Mouse (Mus musculus) cerebellum, postnatal 25 days (tissue): ENCODE data around the gene Tbck.

Experiments
- DNase-seq, 2 experiments: peaks; one replicate each; pipeline ENCODE4 v3.0.0; 2021; ENCODE audit warnings: mixed read lengths in 2 of 2

The Tbck gene

DNA sequence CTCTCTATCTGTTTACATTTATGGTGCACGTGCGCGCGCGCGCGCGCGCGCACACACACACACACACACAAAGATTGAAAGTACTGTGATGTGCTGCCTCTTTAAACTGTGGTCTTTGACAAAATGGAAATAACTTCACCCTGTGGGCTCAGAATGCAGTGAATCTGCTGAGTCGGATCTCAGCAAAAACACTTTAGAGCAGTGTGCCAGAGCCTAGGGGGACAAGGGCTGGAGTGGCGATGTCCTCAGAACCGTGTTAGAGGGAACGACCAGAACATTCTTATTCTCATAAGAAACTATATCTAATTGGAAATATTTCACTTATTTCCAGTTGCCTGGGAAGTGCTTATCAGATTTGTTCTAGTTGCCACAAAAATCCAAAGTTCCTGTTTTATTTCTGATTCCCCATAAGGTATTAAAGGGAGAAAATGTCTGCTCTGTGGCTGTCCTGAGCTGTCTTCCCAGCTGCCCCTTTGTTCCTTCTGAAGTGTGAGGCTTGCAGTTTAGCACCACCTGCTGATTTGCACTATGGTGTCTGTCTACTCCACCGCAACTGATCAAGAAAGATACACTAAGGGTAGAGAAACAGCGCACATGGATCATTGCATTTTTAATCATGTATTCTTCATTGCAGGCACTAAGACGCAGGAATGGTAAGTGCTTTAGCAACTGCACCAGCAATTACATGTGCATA lies 82.2 kb downstream of the Tbck start:
- no peak for DNase-seq

DNA sequence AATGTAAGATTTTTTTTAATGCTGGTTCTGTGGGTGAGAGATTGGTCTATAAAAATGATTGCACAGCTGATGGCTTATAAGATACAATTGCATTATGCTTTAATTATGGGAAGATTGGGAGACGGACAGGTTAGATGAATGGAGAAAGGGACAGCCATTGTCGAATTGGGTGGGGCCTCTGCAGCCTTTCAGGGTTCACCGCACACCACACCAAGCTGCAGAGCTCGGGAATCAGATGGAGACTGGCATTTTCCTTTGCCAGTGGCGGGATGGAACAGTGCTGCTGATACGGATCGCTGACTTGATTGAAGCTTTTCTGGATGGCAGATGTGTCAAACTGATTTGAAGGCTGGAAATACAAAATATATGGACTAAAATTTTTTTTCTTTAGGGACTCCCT lies 88.1 kb downstream of the Tbck start:
- no peak for DNase-seq

DNA sequence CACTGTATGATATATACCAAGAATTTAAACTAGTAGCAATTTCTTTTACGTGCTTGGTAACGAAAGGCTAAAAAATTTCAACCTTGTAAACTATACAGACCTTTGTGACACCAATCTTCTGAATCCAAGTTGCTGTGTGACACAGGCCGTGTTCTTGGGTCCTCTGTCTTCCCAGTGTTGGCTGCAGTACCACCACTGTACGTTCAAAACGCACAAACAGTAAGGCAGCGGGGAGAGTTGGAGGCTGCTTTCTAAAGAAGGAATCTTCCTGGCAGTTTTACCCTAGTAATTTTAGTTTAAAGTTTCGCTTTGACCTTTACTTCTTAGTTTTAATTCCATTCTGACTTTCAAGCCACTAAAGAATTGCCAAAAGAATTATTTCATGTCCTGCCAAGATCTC lies 92.7 kb downstream of the Tbck start:
- no peak for DNase-seq

DNA sequence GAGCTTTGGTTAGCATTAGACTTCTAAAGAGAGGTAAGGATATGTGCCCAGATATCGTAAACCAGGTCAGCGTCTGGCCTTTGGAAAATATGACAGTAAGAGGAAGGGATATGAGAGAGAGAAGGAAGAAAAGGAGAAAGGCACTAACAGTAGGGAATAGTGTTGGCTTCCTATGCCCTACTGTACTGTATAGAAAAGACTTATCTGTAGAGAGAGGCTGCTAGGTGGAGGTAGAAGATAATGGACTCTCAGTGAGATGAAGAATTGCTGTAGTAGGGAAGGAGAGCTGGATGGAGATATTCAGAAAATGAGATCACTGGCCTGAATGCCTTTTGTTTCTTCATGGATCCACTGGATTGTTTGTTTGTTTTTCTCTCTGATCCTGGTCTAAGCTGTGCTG lies 97.2 kb downstream of the Tbck start:
- DNase-seq = no peak

DNA sequence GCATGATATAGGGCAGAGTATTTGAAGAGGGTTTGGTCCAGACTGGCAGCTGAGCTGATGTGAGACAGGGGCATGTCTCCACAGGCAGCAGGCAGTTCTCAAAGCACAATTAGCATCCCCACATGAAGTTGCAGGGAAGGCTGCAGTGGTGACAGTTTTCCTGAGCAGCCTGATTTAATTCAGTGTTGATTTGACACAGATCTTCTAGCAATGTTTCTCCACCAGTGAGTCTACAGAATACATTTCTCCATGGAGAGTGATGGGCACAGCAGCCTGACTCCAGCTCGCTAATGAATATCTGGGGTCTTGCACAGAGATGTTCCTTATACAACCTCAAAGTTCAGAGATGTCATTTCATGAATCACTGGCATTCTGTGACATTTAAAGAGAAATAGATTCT lies 99.1 kb downstream of the Tbck start:
- no peak for DNase-seq

DNA sequence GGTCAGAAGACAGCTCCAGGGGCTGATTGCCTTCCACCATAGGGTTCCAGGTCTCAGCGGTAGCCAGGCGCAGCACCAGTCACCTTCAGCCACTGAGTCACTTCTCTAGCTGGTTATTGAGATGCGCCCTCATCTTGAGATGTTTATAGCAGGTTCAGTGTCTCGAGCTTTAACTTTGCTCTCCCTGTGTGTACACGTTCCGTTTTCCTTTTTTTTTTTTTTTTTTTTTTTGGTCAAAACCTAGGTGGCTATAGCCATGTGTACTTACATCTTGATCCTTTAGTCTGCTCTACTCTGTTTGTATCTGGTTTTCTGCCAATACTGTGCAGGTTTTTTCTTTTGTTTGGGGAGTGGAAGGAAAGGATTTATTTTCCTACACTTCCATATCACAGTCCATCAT lies 100.8 kb downstream of the Tbck start:
- no peak for DNase-seq

DNA sequence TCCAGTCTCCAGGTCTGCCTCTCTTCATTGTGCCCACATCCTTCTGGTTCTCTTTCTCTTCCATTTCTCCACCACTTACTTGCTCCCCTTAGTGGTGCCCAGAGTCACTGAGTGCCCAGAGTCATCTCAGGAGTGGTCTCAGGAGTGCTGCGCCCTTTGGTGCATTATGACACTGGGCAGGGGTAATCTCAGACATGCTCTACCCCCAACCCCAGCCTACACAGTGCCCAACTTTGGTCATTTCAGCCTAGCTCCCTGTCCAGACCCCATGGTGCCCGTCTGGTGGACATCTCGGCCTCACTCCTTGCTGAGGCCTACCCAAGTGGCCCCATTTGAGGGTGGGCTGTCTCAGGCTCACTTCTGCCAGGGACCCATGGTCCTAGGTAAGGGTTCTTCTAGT lies 102.7 kb downstream of the Tbck start:
- DNase-seq = no peak

DNA sequence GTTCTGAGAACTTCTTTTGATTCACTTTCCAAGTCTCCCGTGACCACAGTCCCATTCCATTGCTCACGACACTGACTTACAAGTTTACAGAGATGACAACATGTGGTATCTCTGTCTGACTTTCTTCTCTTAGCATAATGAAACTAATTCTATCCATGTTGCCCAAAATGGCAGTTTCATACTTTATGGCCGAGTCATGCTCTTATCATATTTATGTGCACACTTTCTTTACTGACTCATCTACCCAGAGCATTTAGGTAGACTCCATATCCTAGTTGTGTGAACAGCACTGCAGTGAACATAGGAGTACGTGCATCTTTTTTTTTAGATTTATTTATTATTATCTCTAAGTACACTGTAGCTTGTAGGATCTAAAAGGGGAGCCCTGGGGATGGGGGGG lies 103.8 kb downstream of the Tbck start:
- DNase-seq = no peak

DNA sequence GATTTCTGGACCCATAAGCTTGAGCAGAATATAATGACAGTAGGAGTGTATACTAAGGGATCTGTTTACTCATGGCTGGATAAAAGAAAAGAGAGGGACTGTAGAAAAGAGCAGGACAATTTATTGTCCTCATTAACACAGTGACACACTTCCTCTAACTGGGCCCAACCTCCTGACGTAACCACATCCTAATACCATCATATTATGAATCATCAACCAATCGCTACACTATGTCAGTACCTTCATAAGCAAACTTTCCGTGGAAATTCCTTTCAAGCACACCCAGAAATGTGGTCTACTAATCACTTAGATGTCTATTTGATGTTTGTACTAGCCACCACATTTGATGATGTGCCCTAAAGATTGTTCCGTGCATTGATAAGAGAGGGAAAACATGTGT lies 107.2 kb downstream of the Tbck start:
- no peak for DNase-seq

DNA sequence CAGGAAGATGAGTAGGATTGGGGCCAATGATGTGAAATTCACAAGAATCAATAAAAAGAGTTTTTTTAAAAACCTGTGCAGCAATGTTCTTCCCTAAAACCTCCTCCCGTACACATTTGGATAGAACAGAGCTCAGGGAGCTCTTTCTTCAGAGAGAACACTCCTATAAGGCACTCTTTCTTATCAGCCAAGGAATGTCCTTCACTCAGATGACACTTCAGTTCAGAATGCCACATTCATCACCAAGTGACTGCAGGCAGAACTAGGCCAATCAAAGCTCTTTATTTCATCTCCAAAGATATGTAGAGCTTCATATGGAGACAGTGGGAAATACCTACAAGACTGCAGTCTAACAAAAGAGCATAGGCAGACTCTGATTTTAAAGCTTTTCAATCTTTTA lies 116.3 kb downstream of the Tbck start:
- no peak for DNase-seq

DNA sequence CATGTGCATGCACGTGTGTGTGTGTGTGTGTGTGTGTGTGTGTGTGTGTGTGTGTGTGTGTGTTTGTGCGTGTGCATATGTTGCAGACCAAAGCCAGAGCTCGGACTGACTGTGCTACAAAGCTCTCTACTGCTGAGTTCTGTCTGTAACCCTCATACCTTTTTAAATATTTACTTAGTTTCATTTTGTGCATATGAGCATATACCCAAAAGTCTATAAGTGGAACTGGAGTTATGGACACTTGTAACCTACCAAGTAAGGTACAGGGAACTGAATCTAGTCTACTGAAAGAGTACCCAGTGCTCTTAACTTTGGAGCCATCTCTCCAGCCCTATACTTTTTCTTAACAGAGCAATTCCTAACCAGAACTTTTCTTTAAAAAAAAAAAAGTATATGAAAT lies 118.0 kb downstream of the Tbck start:
- DNase-seq = no peak

DNA sequence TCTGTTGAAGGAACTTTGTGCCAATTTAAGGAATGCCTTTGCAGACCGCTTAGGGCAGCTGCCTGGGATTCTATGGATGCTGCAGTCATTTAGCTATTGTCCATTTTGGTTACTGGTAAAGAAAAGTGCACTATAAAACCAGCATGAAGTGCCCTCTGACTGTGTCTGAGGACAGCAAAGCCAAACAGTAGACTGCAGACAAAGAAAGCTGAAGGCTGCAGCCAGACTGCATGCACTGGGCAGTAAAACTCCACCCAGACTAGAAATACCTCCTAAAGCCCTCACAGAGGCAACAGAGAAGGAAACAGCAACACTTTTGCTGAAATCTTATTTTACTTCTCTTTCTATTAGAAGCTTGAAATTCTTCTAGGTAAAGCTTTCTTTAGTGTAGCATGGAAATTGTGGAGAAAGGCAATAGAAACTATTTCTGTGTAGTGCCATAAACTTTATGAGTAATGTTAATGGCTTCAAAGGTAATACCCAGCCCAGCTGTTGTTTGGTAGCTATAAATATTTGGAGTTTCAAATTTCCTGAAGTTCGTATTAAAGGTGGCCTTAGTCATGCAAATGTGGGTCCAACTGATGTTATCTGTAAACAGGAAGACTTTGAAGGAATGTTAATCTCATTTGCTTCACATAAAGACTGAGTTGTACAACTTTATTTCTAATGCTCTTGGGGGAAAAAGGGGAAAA lies 124.1 kb downstream of the Tbck start:
- DNase-seq = no peak

DNA sequence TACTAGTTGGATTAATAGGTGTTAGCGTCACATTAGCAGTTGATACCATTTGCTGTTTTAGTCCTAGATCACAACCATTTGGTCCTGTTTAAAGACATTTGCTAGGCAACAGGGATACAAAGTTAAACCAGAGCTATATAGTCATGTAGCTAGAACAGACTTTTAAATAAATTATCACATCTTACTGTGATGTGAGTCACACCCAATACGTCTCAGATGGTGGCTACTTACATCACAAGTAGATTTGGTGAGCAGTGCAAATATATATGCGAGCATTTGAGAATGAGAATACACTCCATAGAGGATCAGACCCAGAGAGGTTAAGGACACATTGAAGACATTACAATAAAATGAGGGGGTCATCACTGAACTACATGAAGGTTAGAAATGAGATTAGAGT lies 125.0 kb downstream of the Tbck start:
- DNase-seq = no peak

DNA sequence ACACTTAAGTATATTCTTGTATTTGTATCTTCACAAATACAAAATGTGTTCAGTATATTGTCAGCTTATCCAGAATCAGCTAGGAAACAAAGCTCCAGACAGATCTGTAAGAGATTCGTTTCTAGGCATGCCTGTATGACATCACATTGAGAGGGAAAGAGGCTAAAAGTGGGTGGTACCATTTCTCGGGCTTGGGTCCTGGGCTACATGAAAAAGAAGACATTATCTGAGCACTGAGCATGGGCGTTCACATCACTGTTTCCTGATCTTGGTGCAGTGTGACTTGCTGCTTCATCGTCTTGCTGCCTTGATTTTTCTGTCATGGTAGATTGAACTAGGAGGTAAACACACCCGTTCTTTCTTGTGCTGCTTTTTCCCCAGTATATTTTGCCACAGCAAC lies 127.8 kb downstream of the Tbck start:
- no peak for DNase-seq

DNA sequence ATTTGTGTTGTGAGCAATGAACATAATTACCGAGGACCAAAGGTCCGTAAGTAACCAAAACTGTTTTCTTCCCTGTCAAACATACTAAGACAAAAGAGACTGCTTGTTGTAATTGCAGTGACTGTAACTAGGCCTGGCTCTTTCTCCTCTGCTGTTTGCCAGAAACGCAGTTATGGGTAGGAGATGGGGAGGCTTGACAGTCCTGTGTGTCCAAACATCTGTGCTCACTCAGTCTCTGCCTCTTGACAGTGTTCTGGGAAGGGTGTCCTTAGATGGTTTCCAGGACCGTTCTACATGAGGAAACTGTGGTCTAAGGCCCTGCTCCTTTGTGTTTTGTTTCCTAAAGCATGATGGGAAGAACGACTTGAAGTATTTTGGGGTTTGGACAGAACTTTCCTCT lies 128.4 kb downstream of the Tbck start:
- DNase-seq = no peak

DNA sequence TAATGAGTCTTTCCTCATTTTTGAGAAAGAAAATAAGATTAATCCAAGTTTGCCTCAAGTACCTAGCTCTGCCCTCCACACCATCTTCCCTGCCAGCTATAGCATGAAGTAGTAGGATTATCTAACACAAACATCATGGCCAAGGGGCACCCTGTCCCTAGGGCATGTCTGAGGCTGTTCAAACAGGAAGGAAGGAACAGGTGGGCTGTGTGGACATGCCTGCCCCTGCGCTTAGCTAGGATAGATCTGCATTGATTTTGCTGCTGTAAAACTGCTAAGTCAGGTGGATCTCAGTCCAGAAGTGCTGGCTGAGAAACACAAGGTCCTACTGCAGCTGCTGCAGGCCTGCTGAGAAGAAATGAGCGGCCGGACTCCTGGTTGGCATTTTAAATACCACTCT lies 129.2 kb downstream of the Tbck start:
- no peak for DNase-seq

DNA sequence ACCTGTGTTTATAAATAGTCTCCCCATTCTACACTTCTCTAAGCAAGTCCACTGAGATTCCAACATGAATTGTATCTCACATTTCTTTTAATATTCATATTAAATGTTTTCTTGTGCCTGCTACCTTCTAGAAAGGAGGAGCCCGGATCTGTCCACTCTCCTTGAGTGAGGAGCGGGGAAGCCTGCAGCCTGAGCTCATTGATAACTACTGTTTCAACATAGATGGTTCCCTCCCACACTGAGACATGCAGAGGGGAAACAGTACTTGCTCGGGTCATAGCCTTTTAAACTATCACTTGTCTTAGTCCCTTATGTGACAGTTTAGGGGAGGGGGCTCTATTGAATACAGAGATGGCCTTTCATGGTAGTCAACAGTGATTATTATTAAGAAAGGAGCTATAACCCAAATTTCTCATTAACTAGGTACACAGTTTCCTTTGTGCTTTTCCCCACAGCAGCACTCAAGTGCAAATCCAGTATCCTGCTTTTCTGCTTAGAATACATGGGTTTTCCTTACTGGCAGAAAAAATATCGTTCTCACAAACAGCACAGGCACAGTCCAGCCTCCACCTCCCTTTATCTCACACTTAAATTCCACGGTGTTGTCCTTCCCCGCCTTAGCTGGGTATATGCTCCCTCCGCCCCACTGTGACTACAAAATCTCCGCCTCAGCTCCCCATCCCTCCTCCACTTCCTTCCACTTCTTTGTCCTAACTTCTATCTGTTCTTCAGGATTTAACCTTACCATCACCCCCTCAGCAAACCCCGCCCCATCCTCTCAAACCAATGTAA lies 130.0 kb downstream of the Tbck start:
- no peak for DNase-seq

DNA sequence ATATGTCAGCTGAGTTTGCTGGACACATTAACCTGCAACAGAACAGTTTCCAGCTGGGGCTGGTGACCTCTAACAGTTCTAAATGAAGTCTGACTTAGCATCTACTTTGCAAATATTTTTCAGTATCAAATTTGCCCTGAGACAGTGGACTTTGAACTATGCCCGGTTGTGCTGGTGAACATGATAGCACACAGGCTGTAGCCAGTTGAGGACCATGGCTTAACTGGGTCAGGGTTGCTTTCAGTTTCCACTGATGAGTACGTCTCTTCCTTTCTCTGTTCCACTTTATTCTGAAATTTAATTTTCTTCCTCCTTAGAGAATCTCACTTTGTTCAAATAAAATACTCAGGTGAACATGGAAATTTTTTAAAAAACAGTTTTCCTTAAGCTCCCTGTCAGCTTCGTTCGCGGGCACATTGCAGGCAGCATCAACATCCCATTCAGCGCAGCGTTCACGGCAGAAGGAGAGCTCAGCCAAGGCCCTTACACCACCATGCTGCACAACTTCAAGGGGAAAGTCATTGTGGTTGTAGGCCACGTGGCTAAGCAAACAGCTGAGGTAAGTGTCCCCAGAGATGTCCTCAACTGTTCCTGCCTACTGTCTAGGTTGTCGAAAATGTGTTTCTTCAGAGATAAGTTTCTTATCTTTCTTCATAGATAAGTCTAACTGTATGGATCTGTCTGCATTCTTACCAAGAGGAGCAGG lies 131.0 kb downstream of the Tbck start:
- DNase-seq = no peak

DNA sequence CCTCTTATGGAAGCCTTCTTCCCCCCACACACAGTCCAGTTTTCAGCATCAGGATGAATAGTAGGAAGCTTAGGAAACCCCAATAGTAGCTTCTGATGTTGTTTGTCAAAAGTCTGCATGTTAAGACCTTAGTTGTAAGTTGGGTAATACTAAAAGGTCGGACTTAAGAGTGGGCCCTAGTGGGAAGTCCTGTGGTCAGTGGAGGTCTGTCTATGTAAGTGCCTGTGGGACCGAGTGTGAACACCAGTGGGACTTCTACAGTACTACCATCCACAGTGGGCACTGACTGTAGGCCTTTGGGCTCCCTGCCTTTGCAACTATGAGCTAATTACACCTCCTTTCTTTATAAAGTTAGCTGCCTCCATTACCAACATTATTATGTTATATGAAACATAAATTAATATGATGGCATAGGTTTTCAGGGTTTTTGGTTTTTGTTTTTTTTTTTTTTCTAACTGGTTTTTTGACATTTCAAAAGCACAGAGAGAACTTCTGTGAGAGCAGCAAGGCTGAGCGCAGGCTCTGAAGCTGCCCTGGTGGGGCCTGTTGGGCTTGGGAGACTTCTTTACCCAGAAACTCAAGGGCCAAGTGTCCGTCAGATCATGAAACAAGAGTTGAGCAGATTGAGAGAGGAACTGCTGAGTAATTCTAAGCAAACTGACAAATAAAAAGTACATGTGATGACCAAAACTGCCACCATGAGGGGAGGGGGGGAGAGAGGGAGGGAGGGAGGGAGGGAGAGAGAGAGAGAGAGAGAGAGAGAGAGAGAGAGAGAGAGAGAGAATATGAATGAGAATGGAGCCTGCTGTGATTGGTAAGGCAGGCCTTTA lies 131.8 kb downstream of the Tbck start:
- DNase-seq = no peak

DNA sequence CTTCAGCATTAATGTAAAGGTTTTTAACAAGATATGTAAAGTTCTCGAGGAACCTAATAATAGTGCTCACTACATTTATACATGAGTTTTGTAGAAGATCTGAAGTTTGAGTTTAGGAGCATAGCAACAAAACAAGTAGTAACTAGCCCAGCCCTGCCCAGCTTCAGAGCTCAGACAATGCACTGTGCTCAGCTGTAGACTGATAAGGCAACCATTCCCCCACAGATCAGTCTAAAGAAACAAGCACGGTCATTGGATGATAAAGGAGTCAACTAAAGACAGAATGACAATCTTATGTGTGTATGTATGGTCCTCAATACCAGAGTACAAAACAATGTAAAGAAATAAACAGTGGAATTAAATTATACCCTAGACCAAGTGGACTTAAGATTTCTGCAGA lies 135.5 kb downstream of the Tbck start:
- DNase-seq = no peak

DNA sequence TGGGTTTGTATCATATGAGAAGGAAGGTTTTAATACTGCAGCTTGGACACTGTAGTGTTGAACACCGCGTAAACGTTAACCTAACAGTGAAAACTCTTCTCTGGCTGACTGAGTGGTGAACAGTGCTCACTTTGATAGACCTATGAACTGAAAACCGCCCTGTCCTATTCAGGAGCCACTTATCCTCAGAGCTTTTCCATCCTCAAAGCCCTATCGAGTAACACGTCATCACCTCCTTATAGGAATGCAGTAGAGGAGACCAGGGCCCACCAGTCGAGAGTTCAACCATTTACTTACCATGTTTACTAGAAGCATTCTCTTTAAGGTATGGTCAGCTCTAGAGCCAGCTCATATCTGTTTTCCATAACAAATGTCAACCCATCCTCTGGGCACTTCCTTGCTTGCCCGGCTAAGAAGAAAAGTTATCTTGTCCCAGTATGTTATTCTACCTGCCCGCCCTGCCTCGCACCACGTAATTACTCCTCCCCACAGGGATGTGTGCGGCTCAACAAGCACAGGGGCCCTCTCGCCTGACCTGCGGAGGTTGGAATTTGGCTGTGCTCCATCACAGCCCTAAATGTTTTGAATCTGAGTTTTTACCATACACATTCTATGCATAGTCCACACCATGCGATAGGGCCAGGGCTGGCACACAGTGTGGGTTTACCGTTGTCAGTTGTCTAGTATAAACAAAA lies 147.4 kb downstream of the Tbck start:
- no peak for DNase-seq
